Mouse (Mus musculus): ENCODE results near the gene Exoc3l2.

Exoc3l2 gene

GRCm38 (mm10) chr7:19457414-19458071 lies 5.6 kb upstream of the Exoc3l2 start:
- DNase-seq (ENCODE audit: low read depth): no peak

- DNase-seq (ENCODE audit: low read depth): no peak
Measured at GRCm38 (mm10) chr7:19458072-19458486, 5.1 kb upstream of the Exoc3l2 start.

DNA sequence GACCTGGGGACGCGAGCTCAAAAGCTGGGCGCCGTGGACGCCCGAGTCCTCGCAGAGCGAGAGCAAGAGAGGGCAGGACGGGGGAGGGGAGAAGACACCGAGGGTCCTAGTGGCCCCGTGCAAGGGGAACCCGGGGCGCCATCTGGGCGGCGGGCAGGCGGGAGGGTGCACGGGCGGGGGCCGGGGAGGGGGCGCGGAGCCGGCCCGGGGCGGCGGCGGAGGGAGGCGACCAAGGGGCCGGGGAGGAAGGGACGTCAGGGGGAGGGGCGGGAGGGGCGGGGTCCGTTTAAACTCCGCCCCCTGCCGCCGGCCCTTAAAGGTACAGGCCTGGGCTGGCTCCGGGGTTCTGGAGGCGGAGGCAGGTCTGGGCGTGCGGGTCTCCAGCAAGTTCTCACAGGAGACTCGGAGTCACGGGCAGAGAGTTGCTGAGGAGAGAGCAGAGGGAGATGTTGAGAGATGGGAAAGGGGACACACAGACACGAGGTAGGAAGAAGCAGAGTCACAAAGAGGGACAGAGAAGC lies 4.5 kb upstream of the Exoc3l2 start, which contains the start of gene Mark4:
Mark4 (minus strand) TSS at position 231 of the 521 bp plus-strand sequence.
- DNase-seq (ENCODE audit: low read depth): peak; percentile 62

GRCm38 (mm10) chr7:19459144-19459870 lies 3.8 kb upstream of the Exoc3l2 start:
- DNase-seq (ENCODE audit: low read depth): no peak

DNA sequence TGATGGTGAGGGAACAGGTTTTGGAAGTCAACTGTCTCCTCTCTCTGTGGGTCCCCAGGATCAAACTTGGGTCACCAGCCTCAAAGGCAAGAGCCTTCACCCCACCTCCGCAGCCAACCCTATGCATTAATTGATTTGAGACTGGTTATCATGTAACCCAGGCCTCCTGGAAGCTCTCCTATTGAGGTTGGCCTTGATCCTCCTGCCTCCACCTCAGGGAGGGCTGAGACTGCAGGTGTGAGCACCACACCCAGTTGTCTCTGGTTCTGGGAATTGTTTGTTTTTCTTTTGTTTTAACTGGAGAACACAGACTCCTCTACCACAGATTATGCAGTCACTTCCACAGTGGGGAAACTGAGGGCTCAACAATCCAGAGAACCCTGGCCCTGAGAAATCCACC lies 2.6 kb upstream of the Exoc3l2 start:
- no peak for DNase-seq (ENCODE audit: low read depth)

DNA sequence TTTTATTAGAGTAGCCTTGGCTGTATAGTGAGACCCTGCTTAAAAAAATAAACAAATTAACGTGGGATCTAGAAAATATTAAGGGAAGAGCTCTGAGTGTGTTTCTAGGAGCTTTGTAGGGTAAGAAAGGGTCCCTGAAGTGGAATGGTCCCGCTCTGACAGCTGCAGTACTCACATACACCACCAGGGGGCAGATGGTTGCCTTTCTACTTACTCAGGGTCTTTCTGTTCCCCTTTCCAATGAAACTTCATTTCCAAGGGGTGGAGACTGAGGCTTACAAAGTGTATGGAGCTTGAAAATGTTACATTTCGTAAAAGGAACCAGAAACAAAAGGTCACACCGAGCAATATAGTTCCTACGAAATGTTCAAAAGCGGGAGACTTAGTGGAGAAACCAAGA lies 1.6 kb upstream of the Exoc3l2 start:
- DNase-seq (ENCODE audit: low read depth): peak; percentile 39

- DNase-seq (ENCODE audit: low read depth): no peak
Measured at GRCm38 (mm10) chr7:19462443-19462842, 688 bp upstream of the Exoc3l2 start.

DNA sequence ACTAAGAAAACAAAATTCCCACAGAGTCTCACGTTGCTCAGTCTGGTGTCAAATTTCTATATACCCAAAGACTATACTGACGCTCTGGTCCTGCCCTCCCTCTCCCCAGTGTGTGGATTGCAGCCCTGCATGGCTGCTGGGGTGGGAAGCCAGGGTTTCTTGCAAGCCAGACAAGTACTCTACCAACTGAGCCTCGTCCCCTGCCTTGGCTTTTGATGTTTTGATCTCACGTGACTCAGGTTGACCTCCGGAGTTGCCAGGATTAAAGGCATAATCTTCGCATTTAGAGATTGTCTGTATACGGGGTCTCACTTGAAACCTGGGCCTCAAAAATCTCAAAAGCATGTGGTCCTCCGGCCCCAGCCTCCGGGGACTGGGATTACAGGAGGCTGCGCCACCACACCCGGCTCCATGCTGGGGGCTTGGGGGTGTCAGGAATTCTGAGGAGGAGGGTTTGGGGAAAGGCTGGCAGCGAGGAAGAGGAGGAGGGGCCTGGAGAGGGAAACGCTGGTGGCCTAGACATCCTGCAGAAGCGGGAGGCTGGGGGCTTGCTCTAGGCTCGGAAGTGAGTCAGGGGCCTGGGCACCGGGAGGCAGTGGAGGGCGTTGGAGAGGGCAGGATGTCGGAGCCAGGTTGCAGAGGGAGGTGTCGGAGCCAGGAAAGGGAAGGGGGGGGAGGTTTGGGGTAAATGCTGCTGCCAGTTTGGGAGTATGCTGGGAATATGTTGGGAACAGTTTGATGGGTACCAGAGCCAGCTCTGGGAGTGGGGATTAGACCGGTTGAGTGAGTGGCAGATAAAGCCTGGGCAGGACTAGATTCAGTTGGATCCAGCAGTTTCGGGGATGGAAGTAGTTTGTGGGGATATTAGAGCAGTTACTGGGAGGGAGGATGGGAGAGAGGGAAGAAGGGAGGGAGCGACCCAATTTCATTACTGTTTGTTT lies 1.5 kb downstream of the Exoc3l2 start:
- DNase-seq (ENCODE audit: low read depth): no peak

GRCm38 (mm10) chr7:19466602-19467145 lies 3.5 kb downstream of the Exoc3l2 start:
- no peak for DNase-seq (ENCODE audit: low read depth)

- no peak for DNase-seq (ENCODE audit: low read depth)
Measured at GRCm38 (mm10) chr7:19467638-19468037, 4.5 kb downstream of the Exoc3l2 start.

DNA sequence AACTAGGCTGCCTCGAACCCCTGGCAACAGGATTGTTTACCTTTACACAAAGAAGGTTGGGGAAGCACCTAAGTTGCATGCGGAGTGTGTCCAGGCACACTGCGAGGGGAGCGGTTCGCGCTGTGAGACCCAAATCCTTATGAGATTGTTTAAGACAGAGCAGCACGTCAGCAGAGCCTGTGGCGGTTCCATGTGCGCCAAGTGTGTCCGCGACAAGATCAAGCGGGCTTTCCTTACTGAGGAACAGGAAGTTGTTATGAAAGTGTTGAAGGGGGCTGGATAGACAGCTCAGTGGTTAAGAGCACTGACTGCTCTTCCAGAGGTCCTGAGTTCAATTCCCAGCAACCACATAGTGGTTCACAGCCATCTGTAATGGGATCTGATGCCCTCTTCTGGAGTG lies 5.1 kb downstream of the Exoc3l2 start:
- DNase-seq (ENCODE audit: low read depth): no peak

- no peak for DNase-seq (ENCODE audit: low read depth)
Measured at GRCm38 (mm10) chr7:19469404-19469803, 6.3 kb downstream of the Exoc3l2 start.

DNA sequence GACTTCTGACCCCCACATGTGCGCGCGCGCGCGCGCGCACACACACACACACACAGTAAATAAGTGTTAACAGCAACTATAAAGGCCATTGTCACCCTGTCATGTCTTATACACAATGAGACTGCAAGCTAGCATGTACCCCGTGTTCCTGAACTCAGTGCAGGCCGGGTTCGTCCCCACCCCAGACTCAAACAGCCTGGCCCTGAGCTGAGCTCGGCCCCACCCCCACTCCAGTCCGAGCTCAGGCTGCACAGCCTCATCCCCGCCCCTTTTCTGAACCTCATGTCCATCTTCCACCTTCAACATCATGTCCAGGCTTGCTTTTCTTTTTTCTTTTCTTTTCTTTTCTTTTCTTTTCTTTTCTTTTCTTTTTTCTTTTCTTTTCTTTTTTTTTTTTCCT lies 7.2 kb downstream of the Exoc3l2 start:
- no peak for DNase-seq (ENCODE audit: low read depth)

- DNase-seq (ENCODE audit: low read depth): no peak
Measured at GRCm38 (mm10) chr7:19472403-19472802, 9.3 kb downstream of the Exoc3l2 start.

- no peak for DNase-seq (ENCODE audit: low read depth)
Measured at GRCm38 (mm10) chr7:19473875-19474443, 10.8 kb downstream of the Exoc3l2 start.

GRCm38 (mm10) chr7:19477084-19477483 lies 14.0 kb downstream of the Exoc3l2 start:
- no peak for DNase-seq (ENCODE audit: low read depth)

DNA sequence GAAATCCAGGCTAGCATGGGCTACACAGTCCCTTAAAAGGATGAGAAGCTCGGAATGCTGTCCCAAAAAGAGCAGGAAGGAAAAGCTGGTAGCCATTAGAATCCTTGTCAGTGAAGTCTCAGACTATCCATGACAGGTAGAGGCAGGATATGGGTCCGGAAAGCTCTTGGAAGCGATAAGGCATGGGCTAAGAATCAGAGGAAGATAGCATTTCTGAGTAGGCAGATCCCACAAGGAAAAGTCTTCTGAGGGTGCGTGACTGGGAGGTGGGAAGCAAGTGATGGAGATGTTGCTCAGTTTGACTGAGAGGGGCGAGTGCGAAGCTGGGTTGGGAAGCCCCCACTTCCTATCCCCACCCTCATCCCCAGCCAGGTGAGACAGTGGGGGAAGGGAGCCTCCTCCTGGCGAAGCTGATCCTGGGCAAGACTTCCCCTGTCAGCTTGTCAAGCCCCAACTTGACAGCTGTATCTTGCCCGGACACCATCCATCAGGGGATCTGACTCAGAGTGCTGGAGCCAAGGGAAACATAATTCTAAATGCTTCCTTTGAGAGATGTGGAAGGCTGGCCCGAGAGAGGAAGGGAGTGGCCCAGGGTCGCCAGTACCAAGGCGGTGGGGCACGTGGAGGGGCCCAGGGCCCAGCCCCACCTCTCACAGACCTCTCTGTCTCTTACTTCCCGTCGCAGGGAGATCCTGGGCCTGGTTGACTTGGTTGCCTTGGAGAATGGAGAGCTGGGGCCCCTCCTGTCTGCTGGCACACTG lies 14.7 kb downstream of the Exoc3l2 start:
- no peak for DNase-seq (ENCODE audit: low read depth)

DNA sequence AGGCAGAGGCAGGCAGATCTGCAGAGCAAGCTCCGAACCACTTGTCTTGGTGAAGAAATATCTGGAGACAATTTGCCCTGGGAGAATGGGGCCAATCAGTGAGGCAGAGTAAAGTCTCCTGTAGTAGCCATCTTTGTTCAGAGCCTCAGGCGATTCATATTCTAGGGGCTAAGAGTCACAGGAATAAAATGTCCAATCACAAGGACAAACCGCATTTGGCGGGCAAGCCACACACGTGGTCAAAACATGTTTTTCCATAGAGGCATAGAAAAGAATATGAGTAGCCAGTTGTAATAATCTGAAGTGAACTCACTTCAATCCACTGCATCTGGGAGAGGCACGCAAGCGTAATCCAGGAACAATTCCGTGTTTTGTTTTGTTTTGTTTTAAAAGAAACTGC lies 20.1 kb downstream of the Exoc3l2 start:
- DNase-seq (ENCODE audit: low read depth): no peak

DNA sequence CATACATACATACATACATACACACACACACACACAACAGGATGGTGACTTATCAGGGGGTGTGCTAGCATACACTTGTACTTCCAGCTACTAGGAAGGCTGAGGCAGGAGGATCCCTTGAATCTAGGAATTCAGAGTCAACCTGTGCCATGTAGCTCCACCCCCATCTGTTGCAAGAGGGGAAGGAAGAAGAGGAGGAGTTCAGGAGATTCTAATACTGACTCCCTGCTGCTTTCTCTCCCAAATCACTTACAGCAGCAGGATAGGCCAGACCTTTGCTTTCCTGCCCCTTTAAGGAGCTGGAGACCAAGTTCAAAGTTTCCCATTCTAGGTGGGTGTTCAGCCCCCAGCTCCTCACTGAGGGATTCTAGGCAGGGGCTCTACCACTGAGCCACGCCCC lies 22.4 kb downstream of the Exoc3l2 start:
- DNase-seq (ENCODE audit: low read depth): no peak

- no peak for DNase-seq (ENCODE audit: low read depth)
Measured at GRCm38 (mm10) chr7:19486549-19486948, 23.4 kb downstream of the Exoc3l2 start.

DNA sequence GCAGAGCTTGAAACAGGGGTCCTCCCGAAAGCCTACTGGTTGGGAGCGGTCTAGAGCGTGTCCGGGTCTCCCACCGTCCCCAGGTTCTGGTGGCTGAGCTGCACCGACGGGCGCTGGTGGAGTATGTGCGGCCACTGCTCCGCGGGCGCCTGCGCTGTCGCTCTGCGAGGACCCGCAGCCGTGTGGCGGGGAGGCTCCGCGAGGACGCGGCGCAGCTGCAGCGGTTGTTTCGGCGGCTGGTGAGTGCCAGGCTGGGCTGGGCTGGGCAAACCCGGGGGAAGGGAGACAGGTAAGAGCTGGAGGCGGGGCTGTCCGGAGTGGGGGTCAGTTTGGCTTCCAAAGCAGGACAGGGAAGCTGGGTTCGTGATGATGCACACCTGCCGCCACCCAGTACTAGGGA lies 26.4 kb downstream of the Exoc3l2 start:
- DNase-seq (ENCODE audit: low read depth): no peak
